Mouse (Mus musculus) ovary, postnatal 14 days (tissue): ENCODE measurements around the gene Atp5h.

Source experiments
- DNase-seq: peaks from one replicate; pipeline ENCODE4 v3.0.0; 2022; ENCODE audit warnings: low spot score

Gene Atp5h

DNA sequence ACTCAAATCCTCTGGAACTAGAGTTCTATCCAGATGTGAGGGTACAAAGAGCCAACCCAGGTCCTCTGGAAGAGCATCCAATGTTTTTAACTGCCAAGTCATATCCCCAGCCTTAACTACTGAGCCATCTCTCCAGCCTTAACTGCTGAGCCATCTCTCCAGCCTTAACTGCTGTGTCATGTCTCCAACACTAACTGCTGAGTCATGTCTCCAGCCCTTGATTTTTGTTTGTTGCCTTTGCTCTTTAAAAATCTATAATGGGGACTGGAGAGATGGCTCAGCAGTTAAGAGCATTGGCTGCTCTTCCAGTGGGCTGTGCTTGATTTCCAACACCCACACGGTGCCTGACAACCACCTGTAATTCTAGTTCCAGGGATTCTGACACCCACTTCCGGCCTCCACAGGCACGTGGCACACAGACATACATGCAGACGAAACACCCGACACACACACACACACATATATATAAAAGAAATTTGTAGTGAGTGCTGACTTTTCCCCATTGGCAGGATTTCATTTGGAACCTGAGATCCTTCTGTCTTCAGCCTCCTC is 17.9 kb upstream of the Atp5h start:
- DNase-seq, result no peak

DNA sequence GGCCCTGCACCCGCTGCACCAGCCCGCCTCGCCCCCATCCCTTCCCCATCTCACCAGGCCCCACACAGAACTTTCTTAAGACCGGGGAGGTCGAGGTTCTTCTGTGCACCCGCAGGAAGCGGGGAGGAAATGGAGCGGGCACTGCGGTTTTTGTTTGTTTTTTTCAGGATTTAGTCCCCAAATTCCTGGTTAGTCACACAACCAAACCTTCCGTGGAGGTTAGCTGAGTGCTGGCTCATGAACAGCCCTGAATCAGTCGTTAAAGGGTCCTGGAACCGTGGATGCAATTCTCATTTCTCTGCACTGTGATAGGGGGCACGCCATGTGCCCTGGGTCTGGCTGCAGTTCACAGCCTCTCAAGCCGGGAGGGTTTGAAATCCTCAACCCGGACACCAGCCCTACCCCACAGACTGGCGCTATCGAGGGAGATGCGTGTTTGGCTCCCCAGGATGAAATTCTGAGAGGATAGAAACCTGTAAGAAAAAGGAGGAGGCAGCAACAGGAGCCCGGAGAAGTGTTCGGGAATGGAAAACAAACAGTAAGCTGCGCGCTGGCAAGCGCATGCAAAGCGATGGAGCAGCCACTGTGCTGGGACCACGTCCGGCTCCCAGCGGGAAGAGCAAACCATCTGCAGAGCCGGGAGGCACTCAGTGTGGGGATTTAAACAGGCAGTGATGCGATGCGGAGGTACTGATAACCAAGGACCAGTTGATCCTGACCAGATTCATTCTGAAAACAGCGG is 16.0 kb upstream of the Atp5h start:
- DNase-seq, result no peak

DNA sequence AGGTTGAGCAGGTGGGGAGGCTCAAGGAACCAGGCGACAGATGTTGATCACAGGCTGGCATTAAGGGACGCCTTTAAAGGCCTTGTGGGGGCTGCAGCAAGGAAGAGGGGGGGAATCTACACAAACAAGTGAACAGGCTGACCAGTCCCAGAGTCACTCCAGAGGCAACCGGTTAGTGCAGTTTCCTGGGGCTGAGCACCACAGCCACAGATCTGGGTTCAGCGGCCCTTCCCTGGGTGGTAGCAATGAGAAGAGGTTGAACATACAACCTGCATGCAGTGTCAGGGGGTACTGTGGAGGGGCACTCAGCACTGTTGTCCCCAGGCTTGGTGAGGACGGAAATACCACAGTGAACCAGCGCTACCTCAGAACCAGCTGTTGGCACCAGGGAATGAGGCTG is 13.6 kb upstream of the Atp5h start:
- no peak for DNase-seq

DNA sequence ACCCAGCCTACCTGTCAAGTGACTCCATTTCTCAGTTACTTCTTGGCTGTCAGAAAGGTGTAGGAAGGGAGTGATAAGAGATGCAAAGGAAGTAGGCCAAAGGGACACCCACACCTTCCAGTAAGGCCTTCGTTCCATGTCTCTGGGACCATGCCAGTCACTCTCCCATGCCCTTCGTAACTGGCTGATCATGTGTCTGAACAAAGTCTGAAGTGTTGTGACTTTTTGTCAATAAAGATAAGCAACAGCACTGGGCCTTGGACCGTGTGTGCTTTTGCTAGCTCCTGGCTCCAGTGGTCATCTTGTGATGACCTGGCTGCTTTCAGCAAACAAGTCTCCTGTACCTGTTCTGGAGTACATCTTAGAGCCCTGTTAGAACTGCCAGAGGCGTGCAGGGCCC is 13.1 kb upstream of the Atp5h start:
- DNase-seq, result no peak

DNA sequence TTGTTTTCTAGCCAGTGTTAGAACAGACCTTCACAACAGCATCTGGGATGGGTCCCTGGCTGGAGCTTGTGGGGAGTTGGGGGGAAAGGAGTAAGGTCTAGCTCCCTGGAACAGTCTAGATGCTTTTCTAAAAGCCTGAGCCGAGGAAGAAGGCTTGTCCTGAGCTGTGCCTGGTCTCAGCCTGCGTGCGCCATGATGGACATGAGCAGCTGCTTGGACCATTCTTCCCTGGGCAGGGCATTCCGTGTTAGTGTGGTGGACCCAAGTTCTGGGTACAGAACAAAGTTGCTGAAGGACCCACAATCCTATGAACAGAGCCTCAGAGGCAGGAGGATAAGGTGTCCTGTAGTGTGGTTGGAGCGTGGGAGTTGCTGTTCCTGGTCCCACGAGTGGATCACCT is 10.8 kb upstream of the Atp5h start:
- DNase-seq, result no peak

DNA sequence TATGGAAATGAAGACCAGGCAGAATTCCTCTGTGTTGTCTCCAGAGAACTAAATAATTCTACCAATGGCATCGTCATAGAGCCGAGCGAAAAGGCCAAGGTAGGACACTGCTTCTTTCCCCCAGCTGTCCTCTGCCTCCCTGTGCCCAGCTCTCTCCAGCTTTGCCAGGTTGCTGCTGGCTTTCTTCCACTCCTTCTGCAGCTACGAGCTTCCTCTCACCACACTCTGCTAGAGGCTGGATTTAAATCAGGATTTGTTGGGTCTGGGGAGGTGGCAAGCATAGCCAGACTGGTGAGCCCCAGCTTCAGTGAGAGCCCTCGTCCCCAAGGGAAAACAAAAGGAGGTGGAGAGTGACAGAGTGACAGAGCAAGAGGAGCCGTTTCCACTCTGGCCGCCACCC is 9.5 kb upstream of the Atp5h start:
- no peak for DNase-seq

DNA sequence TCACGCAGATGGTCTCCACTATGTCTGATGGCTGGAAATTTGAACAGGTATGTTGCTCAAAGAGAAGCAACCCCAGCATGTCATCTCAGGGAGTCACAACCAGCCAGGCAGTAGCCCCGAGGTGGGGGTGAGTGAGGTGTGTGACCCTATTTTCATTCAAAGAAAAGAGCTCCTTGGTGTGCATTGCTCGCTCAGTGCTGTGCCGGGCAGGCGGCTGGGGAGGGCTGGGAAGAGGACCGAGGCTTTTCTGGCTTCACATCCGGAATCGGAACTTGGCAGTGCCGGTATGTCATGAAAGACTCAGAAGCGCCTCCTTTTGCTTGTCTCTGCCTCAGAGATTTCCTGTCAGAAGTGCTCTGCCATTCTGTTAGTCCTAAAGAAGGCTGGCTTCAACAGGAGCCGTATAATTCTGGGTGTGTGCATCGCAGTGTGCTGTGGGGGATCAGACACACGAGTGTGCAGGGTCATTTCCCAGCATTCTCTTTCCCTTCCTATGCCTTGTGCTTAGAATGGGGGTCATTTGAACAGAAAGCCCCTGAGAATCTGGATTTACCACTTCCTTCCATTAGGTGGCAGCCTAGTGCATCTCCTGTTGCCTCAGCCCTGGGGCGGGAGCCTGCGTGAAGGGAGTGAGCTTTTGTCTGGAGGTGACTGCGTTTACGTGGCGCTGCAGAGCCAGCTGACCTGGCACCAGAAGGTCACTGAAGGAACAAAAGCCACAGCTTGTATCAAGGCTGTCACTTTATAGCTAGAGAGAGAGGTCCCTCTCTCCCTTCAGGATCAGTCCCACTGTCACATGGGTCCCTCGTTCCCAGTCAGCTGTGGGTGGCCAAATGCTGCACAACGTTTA is 7.9 kb upstream of the Atp5h start:
- peak; percentile 53 for DNase-seq

DNA sequence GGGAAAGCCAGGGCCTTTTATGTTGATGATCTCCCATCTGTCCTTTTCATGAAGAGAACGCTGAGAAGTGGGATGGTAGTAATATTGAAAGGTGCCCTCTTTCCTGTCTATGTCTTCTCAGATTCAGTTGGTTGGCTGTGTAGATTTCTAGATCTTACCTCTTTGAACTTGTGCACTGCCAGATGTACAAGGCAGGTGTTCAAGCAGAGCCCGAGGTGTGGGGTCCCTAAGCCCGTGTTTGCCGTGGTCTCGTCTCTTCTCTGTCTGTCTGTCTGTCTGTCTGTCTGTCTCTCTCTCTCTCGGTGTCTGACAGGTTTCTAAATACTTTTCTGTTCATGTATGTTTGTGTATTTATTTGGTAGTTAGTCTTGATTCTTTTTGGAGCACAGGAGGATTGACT is 5.9 kb upstream of the Atp5h start:
- no peak for DNase-seq

DNA sequence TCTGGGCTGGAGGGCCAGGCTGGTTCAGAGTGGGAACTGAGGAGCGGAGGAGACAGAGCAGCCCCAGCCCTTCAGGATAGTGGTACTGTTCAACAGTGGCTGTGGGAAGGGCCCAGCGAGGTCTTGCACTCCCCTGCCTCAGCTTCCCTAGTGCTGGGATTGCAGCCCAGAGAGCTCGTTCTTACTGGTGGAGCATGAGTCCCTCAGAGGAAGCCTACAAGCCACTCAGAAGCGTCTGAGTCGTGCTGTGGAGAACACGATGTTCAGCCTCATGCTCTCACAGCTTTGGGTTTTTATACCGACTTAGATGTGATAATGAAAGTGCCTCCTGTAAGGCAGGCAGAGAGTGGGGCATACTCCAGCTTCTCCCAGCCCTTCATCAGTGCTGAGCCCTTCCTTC is 4.9 kb upstream of the Atp5h start:
- no peak for DNase-seq

DNA sequence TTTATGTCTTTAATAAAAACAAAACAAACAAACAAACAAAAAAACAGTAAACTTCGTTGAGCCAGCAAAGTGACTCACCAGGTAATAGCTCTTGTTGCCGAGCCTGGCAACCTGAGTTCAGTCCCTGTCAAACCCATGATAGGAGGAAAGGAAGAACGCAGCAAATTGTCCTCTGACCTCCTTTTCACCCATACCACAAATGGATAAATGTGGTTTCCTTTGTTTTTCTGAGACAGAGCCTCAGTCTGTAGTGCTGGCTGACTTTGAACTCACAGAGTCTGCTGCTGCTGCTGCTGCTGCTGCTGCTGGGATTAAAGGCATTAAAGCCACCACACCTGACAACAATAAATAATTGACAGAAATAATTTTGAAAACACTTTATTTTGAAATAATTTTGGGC is 3.3 kb upstream of the Atp5h start:
- DNase-seq, result no peak

DNA sequence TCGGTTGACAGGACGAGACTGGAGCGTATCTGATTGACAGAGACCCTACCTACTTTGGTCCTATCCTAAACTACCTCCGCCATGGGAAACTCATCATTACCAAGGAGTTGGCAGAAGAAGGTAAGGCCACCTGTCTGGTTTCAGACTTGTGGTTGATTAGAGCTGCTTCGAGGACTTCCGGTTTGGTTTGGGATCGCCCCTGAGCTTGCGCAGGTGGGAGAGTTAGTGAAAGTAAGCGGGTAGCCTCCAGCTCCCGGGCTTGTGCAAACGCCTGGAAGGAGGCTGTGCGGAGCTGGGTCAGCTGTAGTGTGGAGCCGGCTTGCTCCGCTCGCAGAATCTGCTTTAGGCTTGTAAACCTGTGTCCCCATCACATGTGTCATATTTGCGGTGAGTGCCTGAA is 2.2 kb upstream of the Atp5h start:
- no peak for DNase-seq

DNA sequence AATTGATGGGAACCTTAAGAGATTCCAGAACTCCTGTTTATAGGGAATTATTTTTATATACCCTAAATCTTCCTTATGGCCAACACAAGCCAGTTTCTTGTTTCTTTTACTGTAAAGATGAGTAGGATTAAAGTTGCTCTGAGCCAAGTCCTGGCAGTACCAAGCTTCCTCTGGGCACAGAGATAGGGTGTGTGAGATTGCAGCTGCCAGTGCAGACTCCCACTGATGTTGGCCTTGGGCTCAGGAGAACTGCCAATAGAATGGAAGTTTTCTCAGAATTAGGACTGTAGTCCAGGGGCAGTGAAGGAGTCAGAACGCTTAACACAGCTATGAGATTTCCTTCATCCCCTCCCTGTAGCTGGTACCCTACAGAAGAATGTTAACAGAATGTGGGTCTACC is 1.6 kb upstream of the Atp5h start:
- no peak for DNase-seq

DNA sequence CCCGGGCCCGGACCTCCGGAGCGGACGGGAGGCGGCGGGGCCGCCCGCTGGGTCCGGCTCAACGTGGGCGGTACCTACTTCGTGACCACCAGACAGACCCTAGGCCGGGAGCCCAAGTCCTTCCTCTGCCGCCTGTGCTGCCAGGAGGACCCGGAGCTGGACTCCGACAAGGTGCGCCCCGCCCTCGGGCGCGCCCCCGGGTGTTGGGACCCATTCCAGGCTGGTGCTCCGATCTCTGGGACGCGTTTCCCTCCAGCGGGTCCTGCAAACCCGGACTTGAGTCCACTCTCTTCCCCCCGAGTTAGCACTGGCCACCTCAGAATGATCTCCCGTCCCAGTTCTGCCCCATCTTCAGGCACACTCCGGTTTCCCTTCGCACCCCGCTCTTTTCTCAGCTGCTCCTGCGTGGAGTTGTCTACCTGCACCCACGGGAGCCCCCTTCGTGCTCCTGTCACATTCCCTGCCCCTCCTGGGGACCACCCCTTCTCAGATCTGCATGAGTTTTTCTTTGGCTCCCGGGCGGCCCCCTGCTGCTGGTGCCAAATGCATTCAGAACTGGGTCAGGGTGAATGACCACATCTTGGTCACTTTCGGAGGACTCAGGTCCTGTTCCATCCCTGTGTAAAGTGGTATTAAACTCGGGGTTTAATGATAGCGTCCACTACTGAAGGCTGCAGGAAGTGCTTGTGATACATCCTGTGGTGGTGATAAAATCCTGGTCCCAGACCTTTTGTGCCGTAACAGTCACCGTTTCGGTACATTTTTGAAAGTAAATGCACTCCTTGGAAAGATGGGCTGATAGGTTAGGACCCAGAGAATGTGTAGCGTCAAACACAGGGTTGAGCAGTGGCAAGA is 801 bp upstream of the Atp5h start:
- DNase-seq, result peak; percentile 51

DNA sequence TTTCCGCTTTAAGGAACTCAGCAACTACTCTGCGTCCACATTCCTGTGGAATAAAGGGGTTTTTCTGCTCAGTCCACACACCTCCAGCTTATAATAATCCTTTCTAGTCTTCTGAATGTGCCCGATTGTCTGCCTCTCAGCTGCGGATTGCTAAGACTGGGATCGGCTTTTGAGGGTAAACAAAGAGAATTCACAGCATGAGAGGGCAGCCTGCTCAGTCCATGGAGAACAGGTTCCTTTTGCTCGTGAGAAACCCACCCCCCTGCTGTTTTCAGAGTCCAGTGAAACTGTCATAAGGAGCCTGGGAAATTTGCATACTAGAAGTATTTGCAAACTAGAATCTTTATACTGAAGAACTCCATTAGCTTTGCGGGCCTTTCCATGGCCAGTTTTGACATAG is 10.2 kb downstream of the Atp5h start:
- no peak for DNase-seq

DNA sequence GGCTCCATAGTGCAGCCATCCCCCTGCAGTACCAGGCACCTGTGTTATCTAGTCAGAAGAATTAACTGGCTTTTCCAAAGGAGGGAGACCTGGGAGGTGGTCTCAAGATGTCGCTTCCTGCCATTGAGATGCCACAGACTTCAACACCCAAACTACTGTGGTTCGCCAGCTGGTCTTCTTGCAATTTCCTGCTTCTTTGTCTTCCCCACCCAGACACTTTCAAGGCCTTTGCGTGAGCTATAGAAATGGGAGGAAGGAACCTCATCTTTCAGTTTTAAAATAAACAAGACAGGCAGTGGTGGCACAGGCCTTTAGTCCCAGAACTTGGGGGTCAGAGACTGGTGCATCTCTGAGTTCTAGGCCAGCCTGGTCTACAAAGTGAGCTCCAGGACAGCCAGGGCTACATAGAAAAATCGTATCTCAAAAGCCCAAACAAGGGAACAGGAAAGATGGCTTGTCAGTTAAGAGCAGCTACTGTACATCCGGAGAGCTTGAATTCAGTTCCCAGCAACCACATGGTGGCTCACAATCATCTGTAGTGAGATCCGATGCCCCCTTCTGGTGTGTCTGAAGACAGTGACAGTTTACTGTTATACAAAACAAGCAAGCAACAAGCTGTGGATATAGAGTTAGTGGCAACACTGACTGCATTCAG is 11.4 kb downstream of the Atp5h start:
- DNase-seq, result no peak

DNA sequence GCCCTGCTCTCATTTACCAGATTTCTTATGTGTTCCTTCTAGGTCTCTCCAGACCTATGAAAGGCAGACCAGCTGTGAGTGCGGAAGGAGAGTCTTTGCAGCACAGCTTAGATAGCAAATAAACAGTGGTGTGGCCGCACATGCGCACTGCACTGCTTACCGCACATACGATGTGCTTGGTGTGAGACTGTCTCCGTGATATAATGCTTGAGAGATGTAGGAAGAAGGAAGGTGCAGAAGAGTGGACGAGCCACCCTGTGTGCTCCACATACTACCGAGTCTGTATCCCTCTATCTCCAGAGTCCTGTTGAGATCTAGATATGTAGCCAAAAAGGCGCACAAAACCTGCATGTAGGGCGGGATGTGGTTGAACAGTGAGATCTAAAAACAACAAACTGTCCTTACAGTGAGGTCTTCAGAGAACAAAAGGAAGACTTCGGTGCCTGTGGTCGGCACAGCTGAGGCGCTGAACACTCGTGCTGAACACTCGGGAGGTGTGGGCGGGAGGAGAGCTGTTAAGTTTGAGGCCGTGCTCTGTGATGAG is 12.8 kb downstream of the Atp5h start:
- no peak for DNase-seq

DNA sequence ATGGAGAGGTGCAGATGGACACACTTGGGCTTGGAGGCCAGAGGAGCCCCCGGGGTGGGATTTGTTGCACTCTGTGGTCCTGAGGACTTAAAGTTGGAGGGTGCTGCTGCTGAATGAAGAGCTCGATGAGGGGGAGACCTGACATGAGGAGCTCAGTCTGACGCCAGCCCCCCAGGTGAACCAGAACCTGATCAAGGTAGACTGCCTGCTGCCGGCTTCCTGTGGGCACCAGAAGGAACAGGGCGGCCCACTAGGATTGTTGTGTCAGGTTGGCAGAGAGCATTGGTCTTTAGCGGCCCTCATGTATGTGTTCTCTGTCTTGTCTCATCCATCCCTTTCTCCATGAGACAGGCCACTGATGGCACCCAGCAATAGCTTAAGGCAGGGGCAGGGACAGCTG is 14.0 kb downstream of the Atp5h start:
- no peak for DNase-seq

DNA sequence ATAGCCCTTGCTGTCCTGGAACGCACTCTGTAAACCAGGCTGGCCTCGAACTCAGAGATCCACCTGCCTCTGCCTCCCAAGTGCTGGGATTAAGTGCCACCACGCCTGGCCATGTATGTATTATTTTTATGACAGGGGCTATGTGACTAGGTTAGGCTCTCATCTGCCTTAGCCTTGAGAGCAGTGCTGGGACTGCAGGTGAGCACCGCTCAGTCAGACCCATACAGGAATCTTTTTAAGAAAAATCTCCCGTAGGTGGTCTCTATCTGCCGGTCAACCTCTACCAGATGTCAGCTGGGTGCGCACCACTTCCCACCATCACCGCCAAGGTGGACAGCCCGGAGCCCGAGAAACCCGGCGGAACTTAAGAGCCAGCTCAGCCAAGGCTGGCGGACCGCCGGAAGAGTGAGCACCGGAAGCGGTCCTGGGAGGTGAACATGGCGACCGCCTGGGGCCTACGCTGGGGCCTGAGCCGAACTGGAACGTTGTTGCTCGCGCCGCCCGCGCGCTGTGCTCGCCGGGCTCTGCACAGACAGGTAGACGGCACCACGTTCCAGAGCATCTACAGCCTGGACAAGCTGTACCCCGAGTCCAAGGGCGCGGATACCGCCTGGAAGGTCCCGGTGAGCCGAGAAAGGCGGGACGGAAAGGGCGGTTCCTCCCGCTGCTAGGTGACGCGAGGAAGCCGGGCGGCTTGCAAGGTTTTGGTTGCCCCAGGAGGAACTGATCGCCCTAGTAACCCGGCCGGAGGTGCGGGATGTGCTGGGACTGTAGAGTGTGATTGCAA is 16.2 kb downstream of the Atp5h start, which contains the start of gene Mrpl58:
Gene Mrpl58, plus strand, starts transcription at position 415 of the 787 bp plus-strand sequence.
- peak; percentile 80 for DNase-seq

DNA sequence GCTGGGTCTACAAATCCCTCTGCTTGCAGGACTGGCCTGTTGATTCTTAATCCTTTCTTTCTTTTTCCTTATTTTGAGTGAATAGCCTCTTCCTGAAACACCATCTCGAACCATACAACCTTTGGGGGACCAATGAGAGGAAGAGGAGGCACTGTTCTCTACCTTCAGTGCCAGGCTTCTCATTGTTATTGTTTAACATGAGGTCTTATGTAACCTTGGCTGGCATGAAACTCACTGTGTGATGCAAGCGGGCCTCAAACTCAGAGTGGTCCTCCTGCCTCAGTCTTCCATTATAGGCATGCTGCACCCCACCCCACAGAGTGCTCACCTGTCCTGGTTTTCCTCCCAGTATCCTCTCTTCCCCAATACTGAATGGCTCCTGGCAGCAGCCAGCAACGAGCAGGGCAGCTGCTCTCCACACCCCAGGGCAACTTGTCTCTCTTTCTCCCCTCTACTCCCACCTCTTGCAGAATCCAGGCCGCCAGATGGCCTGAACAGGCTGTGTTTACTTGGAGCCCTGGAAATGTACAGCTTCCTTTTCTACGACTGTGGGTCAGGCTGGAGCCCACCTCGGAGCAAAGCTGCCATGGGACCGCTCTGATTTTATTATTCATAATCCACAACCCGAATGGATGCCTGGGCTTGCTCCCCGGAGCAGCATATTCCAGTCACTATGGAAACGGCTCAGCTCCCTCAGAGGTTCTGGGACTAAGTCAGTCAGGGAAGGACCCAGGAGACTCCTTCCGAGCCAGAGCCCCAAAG is 19.0 kb downstream of the Atp5h start:
- DNase-seq, result no peak

DNA sequence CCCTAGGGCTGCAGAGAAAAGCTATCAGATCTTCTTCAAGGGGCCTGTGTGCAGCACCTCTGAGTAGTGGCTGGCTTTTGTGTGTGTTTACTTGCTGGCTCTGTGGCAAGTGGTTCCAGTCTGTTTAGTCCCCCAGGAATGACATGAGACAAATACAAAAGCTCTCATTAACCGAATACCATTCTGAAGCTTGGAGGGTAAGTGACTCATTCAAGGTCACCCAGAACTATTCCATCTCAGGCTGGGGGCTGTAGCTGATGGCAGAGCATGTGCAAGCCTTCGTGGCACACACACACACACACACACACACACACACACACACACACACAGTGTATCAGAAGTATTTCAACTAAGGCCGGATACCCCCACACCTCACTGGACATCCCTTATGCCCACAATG is 19.6 kb downstream of the Atp5h start:
- DNase-seq, result no peak
